Mouse (Mus musculus) lung, postnatal 4 days (tissue): ENCODE measurements around the gene Camkmt.

Experiments
- DNase-seq, 2 experiments: peaks; one replicate each; pipeline ENCODE4 v3.0.0; 2021

The Camkmt gene

DNA sequence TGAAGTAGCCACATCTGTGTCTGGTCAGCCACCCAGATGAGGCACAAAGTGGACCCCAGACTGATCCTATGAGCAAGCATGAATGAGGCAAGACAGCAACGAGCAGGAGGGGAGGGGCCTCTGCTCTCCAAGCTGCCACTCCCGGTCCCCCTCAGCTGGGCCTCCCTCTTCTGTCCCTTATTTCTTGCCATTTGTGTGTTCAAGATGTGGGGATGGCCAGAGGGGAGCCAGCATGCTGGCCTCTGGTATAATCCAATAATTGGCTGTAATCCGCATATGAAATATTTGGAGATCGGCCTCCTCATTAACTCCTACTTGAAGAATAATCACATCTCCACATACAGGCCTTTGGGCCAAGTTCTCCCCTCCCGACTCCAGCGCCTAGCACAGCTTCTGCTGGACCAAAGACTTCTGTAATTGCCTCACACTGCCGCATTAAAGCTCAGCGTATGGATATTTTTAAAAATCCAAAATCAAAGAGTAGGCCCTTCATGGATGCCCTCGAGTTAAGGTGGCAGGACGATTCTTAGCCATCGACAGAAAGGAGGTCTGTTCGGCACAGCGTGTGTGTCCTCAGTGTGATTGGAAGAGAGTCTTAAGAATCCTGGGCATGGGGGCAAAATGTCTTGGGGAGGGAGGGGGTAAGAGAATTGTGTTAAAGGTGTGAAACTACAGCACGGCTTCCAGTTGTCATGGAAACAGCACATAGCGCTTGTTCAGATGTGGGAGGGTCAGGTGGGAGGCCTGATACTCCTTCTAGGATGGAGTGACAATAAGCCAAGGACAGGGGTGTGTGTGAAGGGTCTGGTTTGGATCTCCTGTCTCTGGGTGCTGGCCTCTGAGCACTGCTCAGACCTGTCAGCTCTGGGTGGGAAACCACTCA lies 416.1 kb downstream of the Camkmt start:
- no peak for DNase-seq

DNA sequence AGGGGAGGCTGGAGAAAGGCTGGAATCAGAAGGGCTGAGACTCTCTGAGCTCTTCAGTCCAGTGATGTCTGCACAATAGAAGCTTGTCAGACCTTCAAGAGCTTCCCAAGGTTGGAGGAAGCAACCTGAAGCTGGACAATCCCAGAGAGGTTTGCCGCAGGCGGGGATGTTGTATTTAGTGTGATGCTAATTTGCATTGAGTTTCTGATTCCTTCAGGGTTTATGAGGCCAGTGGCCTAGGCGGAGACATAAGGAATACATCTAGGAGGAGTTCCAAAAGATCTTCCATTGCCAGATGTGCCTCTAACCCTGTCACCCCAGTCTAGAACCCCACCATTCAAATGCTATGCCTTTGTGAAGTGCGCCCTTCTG lies 416.7 kb downstream of the Camkmt start:
- DNase-seq: no peak
